18 mouse cellular contexts compared by ENCODE assay signal in genomic region chr19:24073155-24073554, GRCm38 (mm10). TPM values are rescaled to one million over a fixed set of nuclear protein-coding genes. Genes with fewer than 3 reads are reported as not detected.
"Had no signal": no experiment of that assay in that cellular context is flagged by ENCODE, and none has a peak within 500 bp of the region (broad histone marks: within the 10 kb centered on the region; RNA-seq: fewer than 3 reads in every experiment).

No protein-coding gene starts in this region.

- H3K4me3 ChIP-seq: lung, embryonic 15.5 days; megakaryocyte, embryonic 14.5 days; midbrain, embryonic 13.5 days; midbrain, embryonic 15.5 days; neural tube, embryonic 12.5 days; stomach, embryonic 15.5 days had no signal

- H3K27ac ChIP-seq: lung, embryonic 15.5 days; macrophage; midbrain, embryonic 13.5 days; midbrain, embryonic 15.5 days; neural tube, embryonic 12.5 days; stomach, embryonic 15.5 days; stomach, postnatal 0 days had no signal

- H3K9ac ChIP-seq: lung, embryonic 15.5 days; midbrain, embryonic 13.5 days; midbrain, embryonic 15.5 days; neural tube, embryonic 12.5 days; stomach, embryonic 15.5 days had no signal

- DNase-seq: lung, adult 2 months; lung, postnatal 14 days; lung, postnatal 36 days; right cerebral cortex, postnatal 14 days; thymus, adult 2 months; thymus, postnatal 25 days; thymus, postnatal 4 days had no signal

- H3K36me3 ChIP-seq: lung, embryonic 15.5 days; midbrain, embryonic 13.5 days; midbrain, embryonic 15.5 days; neural tube, embryonic 12.5 days; stomach, embryonic 15.5 days had no signal

- H3K4me1 ChIP-seq: lung, embryonic 15.5 days; megakaryocyte, embryonic 14.5 days; midbrain, embryonic 13.5 days; midbrain, embryonic 15.5 days; neural tube, embryonic 12.5 days; stomach, embryonic 15.5 days had no signal

- H3K9me3 ChIP-seq: lung, embryonic 15.5 days; megakaryocyte, embryonic 14.5 days; neural tube, embryonic 12.5 days; stomach, embryonic 15.5 days had no signal

RNA-seq across cellular contexts. Expression of gene Fam189a2, which starts 42.3 kb away (rescaled TPM):
- total RNA-seq: megakaryocyte progenitor cell, adult 5-6 weeks; monocyte, adult 5-6 weeks; neutrophil, adult 5-6 weeks had no signal
